Mouse (Mus musculus) megakaryocyte progenitor cell, adult 5-6 weeks (primary cell): ENCODE measurements at regions not wholly inside any gene's neighbourhood (a gene's known extent, or its start where the extent isn't known, plus 50 kb on each side); places are given as distances from the start of the nearest gene placed in this dataset.

ENCODE experiments used
- ATAC-seq: replicated peaks from 2 replicates; pipeline ENCODE4 v1.8.0; 2016; ENCODE audit warnings: mild to moderate bottlenecking, moderate TSS enrichment, inconsistent platforms; ENCODE audit not compliant: poor library complexity

GRCm38 (mm10) chr3:38134425-38134824 lies 350.2 kb downstream of the Ankrd50 start:
- no peak for ATAC-seq

- ATAC-seq = no peak
These were observed 352.8 kb downstream of the Ankrd50 start for GRCm38 (mm10) chr3:38131887-38132220.

DNA sequence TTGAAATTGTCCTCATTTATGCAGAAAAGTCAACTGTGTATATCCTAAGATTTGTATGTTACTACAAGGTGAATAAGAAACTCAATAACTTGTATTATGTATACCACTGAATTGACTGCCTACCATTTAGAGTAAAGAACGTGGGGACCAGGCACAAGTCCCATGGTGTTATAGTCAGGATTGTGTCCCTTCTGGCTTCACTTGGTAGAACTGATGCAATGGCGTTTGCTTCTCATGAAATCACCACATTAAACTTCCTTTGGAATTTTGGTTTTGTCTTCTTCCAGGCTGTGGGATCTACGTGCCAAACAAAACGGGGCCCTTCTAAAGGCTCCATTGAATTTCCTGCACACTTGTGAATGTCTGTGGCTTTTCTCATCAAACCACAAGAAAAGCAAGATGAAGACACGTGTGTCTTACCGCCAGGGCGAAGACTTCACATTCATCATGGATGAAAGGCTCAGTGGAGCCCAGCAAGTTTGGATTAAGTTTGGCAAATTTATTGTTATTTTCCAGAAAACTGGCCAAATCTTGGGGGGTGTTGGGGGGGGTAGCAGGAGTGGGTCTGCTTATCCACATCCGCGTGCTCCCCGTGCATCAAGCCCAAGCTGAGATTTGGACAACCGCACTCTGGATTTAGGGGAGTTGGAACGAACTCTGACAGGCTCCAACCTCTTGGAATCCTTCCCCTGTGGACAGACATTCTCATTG lies 353.3 kb downstream of the Ankrd50 start:
- ATAC-seq = no peak

- ATAC-seq = peak; percentile 53
These were observed 354.6 kb downstream of the Ankrd50 start for GRCm38 (mm10) chr3:38130088-38130487.

- no peak; the same call in 1 of the 2 replicates for ATAC-seq
These were observed 355.5 kb downstream of the Ankrd50 start for GRCm38 (mm10) chr3:38129167-38129500.

GRCm38 (mm10) chr3:38128486-38129166 lies 356.0 kb downstream of the Ankrd50 start:
- ATAC-seq = peak; percentile 82

DNA sequence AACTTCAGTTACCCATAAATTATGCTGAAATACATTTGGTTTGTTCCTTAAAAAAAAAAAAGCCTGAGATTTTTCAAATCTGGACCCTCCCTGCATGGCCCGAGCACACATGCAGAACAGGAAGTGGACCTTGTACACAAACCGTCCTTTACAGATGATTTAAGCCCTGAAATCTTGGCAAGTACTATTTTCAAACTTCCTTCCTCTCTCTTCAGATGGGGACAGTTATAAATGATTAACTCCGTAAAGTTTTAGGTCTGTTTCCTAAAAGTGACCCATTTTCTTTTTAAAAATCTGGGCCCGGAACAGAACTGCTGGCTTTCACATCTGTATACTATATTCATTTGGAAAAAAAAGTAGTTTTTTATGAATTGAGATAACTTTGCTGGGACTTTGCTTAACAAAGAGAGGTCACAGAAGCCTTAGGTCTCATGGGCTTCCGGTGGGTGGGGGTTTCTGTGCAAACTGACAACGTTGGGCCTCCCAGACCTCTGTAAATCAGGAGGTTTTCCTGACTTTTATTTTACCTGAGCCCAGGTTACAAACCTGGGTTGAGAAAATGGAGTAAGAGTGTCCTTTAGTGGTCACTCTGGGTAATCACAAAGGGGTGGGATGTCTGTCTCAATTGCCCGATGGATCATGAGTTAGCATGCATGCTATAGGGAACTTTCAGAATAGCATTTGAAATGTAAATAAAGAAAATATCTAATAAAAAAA lies 368.4 kb downstream of the Ankrd50 start:
- ATAC-seq = peak; percentile 52; the same call in 1 of the 2 replicates

GRCm38 (mm10) chr3:38112568-38112967 lies 372.1 kb downstream of the Ankrd50 start:
- peak; percentile 86 for ATAC-seq

- no peak for ATAC-seq
These were observed 379.4 kb downstream of the Ankrd50 start for GRCm38 (mm10) chr3:38105022-38105857.

DNA sequence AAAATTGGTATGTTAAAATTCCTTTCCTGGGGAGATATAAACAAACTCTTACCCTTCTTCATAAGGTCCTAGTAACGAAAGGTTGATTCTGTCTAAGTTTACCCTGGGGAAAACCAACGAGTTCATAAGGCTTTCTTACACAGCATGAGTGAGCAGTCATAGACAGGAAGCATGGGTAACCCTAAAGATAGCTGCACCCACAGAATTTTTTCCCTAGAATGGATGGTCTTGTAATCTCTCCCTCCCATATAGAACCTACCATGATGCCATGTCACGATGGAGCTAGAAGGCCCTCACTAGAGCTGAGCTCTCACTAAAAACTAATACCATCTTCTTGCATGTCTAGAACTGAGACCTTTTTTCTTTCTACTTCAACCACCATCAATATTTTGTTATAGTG lies 380.1 kb upstream of the Gm5148 start:
- 0 out of 2 replicates have a peak, but pooled peaks have one; percentile 17 for ATAC-seq

- ATAC-seq = no peak
These were observed 378.7 kb upstream of the Gm5148 start for GRCm38 (mm10) chr3:38102985-38103384.

DNA sequence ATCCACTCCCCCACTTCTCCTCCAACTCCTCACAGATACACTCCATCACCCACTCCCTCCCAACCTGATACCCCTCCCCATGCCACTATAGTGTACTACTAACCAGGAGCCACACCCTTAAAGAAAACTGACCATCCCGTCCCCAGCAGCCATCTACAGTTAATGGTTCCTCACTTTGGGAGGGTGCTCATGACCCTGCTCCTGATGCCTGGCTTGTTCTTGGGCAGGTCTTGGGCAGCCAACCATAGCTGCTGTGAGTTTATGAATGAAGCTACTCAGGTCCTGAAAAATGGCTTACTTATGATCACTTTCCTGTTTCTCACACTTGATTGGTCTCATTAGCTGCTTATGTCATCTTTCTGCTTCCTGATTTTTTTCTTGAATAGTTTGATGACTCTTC lies 377.9 kb upstream of the Gm5148 start:
- no peak for ATAC-seq

DNA sequence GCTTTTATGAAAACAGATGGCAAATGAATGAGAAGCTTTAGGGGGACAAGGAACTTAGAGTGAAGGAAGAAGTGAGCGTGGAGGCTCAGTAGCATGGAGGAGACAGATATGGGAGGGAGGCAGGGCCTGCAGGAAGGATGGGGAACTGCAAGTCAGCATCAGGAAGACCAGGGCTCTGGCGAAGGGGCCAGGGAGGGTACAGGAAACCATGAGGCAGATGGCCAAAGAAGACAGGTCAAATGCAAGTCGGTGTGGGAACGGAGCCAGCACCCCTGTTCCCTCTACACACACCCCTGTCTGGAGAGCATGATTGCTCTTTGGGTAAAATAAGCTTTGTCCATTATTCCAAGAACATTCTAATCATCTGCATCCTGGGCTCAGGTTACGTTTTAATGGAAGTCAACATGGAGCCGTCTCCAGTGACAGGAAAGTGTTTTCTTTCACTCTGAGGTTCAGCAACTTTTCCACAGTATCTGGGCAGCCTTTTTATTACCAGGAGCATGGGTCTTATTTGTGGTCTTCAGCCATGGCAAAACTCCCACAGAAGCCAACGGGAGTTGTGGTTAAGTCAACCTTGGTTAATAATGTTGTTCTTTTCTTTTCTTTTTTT lies 370.2 kb upstream of the Gm5148 start:
- peak; percentile 100 for ATAC-seq

DNA sequence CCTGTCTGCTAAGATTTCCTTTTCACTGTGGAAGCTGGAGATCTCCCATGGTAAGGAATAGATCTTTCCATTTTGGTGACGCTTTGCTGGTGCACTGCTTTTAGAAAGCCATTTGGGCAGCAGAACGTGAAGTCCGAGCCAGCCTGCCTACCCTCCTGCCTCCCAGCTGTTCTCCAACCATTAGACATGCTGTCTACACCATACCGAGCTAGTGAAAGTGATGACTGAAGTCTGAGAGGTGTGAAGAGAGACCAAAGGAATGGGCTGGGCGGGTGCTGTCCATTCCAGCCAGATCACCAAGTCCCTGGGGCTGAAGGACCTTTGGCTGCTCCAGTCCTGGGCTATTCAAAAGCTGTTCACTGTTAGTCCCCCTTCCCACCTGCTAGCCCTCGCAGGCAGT lies 360.3 kb upstream of the Gm5148 start:
- no peak for ATAC-seq

DNA sequence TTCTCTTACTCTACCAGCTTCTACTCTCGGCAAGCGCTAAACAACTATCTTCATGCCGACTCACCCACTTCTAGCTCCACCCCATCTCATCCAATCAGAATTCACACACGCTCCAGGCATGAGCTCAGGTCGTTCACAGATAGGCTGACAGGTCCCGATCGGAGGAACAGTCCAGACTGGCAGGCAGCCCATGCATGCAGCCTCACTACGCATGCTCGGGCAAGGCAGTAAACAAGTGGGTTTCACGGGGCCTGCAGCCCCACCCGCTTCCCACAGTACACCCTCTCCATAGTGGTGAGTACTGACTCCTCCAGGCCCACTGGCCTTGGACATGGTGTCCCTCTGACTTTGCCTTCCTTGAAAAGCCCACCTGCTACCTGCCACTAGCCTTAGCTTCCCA lies 358.1 kb upstream of the Gm5148 start:
- ATAC-seq = no peak

- peak; percentile 66 for ATAC-seq
These were observed 352.5 kb upstream of the Gm5148 start for GRCm38 (mm10) chr3:38076835-38077234.

DNA sequence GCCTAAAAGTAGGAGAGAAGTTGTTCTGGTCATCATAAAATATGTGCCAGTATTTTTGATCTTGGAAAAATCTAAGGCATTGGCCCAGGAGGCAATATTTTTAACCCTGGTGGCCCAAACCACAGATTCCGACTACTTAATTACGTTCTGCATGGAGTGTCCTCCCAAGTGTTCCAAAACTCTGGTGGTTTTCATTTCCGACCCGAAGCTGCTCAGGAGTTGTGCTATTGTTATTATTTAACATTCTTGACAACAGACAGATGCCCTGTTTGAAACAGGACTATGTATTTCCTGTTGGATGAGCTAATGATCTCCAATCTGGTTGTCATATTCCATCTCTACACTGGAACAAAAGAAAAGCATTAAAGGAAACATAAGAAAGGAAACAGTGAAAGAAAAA lies 349.7 kb upstream of the Gm5148 start:
- no peak for ATAC-seq

DNA sequence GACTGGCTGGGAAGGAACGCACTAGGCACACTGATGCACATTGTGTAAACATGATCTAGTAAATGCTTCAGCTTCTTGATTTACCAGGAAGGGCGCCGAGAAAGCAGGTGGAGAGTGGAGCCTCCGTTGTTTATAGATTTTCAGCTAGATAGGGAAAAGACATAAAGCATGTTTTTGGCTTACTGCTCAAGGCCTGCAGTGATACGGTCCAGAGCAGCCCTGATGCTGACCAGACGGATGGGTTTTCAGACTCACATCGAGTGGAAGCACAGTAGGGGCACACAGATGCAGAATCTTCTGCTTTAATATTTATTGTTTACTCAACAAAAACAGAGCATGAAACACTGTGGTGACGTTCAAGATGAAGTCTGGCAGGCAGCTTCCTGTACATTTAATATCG lies 331.3 kb upstream of the Gm5148 start:
- ATAC-seq = no peak

DNA sequence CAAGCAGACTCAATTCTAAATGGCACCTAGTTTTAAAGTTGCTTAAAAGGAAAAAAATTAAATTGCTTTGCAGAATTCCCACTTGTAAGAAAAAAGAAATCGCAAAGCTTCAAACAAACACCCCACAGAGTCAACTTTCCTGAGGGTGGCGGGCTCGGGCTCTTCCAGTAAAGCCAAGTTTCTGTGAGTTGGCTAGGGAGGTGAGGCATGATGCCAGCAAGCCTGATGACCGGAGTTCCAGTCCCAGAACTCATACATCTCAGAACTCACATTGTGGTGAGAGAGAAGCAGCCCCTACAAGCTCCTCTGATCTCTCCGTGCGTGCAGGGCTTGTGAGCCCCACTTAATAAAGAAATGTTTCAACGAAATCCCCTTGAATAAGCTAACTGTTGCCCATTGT lies 328.7 kb upstream of the Gm5148 start:
- ATAC-seq = no peak

GRCm38 (mm10) chr3:38051748-38052147 lies 327.5 kb upstream of the Gm5148 start:
- no peak for ATAC-seq

DNA sequence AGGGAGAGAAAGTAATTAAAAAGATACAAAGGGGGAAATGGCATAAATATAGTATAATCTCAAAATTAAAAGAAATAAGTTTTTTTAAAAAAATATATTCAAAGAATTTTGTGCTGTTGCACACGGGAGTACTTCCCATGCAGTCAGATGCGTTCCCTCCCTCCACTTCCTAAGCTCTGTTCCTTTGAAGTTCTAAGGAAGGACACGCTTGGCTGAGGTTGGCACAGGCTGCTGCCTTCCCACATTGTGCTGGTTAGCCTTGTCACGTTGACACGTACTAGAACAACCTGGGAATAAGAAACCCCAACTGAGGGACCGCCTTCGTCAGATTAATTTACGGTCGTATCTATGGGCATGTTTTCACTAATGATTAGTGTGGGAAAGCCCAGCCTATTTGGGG lies 326.6 kb upstream of the Gm5148 start:
- no peak for ATAC-seq
